Mouse (Mus musculus) spleen, adult 2 months (tissue): ENCODE results near the gene Tnks2.

ENCODE experiments used
- CTCF ChIP-seq: fragments of 200-500 bp; IDR thresholded peaks from 2 replicates; pipeline ENCODE4 v1.5.1; 2011; ENCODE audit warnings: mild to moderate bottlenecking, inconsistent platforms; ENCODE audit not compliant: insufficient read depth, insufficient read length, insufficient replicate concordance; ENCODE audit errors: extremely low read depth
- POLR2A ChIP-seq: fragments of 200-500 bp; IDR thresholded peaks from 2 replicates; pipeline ENCODE4 v1.6.1; 2011; ENCODE audit warnings: low read depth, low read length, inconsistent platforms

DNA sequence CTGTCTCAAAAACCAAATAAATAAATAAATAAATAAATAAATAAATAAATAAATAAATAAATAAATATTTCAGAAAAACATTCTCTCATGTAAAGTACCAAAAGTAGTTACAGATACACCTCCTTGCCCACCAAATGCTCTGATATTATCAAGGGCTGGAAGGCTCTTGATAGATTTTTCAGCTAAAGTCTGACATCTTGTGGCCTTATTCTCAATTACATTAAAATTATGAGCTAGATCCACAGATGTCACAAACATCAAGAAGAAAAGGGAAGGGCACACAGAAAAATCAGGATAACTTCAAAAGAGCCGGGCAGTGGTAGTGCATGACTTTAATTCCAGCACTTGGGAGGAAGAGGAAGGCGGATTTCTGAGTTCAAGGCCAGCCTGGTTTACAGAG, 88.0 kb downstream of the Tnks2 start:
- no peak for TF ChIP-seq CTCF
- no peak for TF ChIP-seq POLR2A
